Mouse (Mus musculus) midbrain, embryonic 14.5 days (tissue): ENCODE data around the gene 5730522E02Rik. TPM values are rescaled to one million over a fixed set of nuclear protein-coding genes. Genes with fewer than 3 reads are reported as not detected.

ENCODE experiments used
- ATAC-seq: fragments of 200-750 bp; cut with Nextera tagmentation; 2 replicates; pipeline ENCODE4 v1.8.0; 2017; ENCODE audit warnings: moderate number of reproducible peaks, moderate library complexity; ENCODE audit not compliant: low FRiP score, low TSS enrichment
- DNase-seq: peaks from one replicate; pipeline ENCODE4 v3.0.0-alpha.2; 2015
- H3K27ac ChIP-seq: fragments of 300-500 bp; sonication (generic); replicated peaks from 2 replicates; pipeline ENCODE4 v1.5.1; 2014; ENCODE audit warnings: mild to moderate bottlenecking, low read depth, low read length, moderate library complexity
- H3K27me3 ChIP-seq: fragments of 300-500 bp; sonication (generic); 2 replicates; pipeline ENCODE4 v1.6.1; 2014; ENCODE audit warnings: low read length, control low read depth, mixed read lengths; ENCODE audit not compliant: control insufficient read depth, insufficient read depth
- H3K36me3 ChIP-seq: fragments of 300-500 bp; sonication (generic); 2 replicates; pipeline ENCODE4 v1.6.1; 2014; ENCODE audit warnings: low read length, control low read depth; ENCODE audit not compliant: control insufficient read depth, insufficient read depth
- H3K4me1 ChIP-seq: fragments of 300-500 bp; sonication (generic); 2 replicates; pipeline ENCODE4 v1.6.1; 2014; ENCODE audit warnings: mild to moderate bottlenecking, antibody characterized with exemption, low read length, control low read depth; ENCODE audit not compliant: control insufficient read depth, insufficient read depth
- H3K4me2 ChIP-seq: fragments of 300-500 bp; sonication (generic); 2 replicates; pipeline ENCODE4 v1.6.1; 2014; ENCODE audit warnings: mild to moderate bottlenecking, low read length, moderate library complexity
- H3K4me3 ChIP-seq: fragments of 300-500 bp; sonication (generic); replicated peaks from 2 replicates; pipeline ENCODE4 v1.5.1; 2014; ENCODE audit warnings: low read depth, low read length
- H3K9ac ChIP-seq: fragments of 300-500 bp; sonication (generic); replicated peaks from 2 replicates; pipeline ENCODE4 v1.6.1; 2014; ENCODE audit warnings: mild to moderate bottlenecking, low read length, moderate library complexity
- H3K9me3 ChIP-seq: fragments of 300-500 bp; sonication (generic); 2 replicates; pipeline ENCODE4 v1.6.1; 2016; ENCODE audit warnings: low read length, control low read depth, mixed read lengths; ENCODE audit not compliant: control insufficient read depth
- WGBS: fragments of 180-500 bp; shearing (Covaris S2); extraction: QIAGEN DNeasy Blood & Tissue Kit; methylation state at CpG from one replicate; pipeline ENCODE4 v1.1.7; 2014; 5-methylcytosine and 5-hydroxymethylcytosine counted together
- polyA plus RNA-seq: library from polyadenylated mRNA; unstranded; fragments of >200 nt; fragmentation: Nextera tagmentation; extraction: Ambion mirVana; gene quantifications from 2 replicates; pipeline ENCODE4 v1.2.1, GENCODE M21; 2014

The 5730522E02Rik gene
- polyA plus RNA-seq, 1 experiment from 2014 or later, result 14.8 TPM

- Histone ChIP-seq H3K36me3 (no peaks in the 10 kb centered on the region), H3K4me1 (no peaks in the 10 kb centered on the region), H3K9ac (no peak overlapping the region), H3K9me3 (no peaks in the 10 kb centered on the region), H3K27me3 (no peaks in the 10 kb centered on the region), H3K27ac (no peak overlapping the region), H3K4me2 (no peak overlapping the region), H3K4me3 (no peak overlapping the region)
- ATAC-seq (no peak), DNase-seq (no peak)
- WGBS, result 94% methylated on average over 1 of the region's 1 CpGs
These were observed 530.7 kb downstream of the 5730522E02Rik start for GRCm38 (mm10) chr11:25679856-25680255.

- no peak for DNase-seq
- H3K27ac ChIP-seq, result no peak overlapping the region
- no peak overlapping the region for H3K4me2 ChIP-seq
- H3K36me3 ChIP-seq, result no peaks in the 10 kb centered on the region
- H3K4me3 ChIP-seq, result no peak overlapping the region
- WGBS, result 87% methylated on average over 3 of the region's 3 CpGs
- ATAC-seq, result no peak
- H3K9me3 ChIP-seq, result no peaks in the 10 kb centered on the region
- H3K4me1 ChIP-seq, result no peaks in the 10 kb centered on the region
- H3K9ac ChIP-seq, result no peak overlapping the region
- H3K27me3 ChIP-seq, result no peaks in the 10 kb centered on the region
These were observed 536.4 kb downstream of the 5730522E02Rik start for GRCm38 (mm10) chr11:25674194-25674593.

- Histone ChIP-seq H3K4me1 (no peaks in the 10 kb centered on the region), H3K9ac (no peak overlapping the region), H3K27me3 (no peaks in the 10 kb centered on the region), H3K4me2 (no peak overlapping the region), H3K27ac (no peak overlapping the region), H3K4me3 (no peak overlapping the region), H3K36me3 (no peaks in the 10 kb centered on the region), H3K9me3 (no peaks in the 10 kb centered on the region)
- no peak for DNase-seq
- WGBS, result 80% methylated on average over 4 of the region's 4 CpGs
- ATAC-seq, result no peak
These were observed 540.5 kb downstream of the 5730522E02Rik start for GRCm38 (mm10) chr11:25670018-25670417.

GRCm38 (mm10) chr11:25664562-25665104 is 545.9 kb downstream of the 5730522E02Rik start:
- Histone ChIP-seq H3K4me2 (no peak overlapping the region), H3K4me3 (no peak overlapping the region), H3K27ac (no peak overlapping the region), H3K4me1 (no peaks in the 10 kb centered on the region), H3K27me3 (no peaks in the 10 kb centered on the region), H3K9me3 (no peaks in the 10 kb centered on the region), H3K36me3 (no peaks in the 10 kb centered on the region), H3K9ac (no peak overlapping the region)
- ATAC-seq (no peak), DNase-seq (no peak)
- WGBS, result 24% methylated on average over 3 of the region's 3 CpGs

- Histone ChIP-seq H3K27me3 (no peaks in the 10 kb centered on the region), H3K36me3 (no peaks in the 10 kb centered on the region), H3K27ac (no peak overlapping the region), H3K4me2 (no peak overlapping the region), H3K9me3 (no peaks in the 10 kb centered on the region), H3K4me3 (no peak overlapping the region), H3K4me1 (no peaks in the 10 kb centered on the region), H3K9ac (no peak overlapping the region)
- ATAC-seq (no peak), DNase-seq (peak; percentile 19)
- 82% methylated on average over 5 of the region's 5 CpGs for WGBS
These were observed 564.3 kb downstream of the 5730522E02Rik start for GRCm38 (mm10) chr11:25646282-25646681.

GRCm38 (mm10) chr11:25644767-25645622 is 565.6 kb downstream of the 5730522E02Rik start:
- no peaks in the 10 kb centered on the region for H3K36me3 ChIP-seq
- H3K27ac ChIP-seq, result peak overlapping the region; percentile 50
- H3K9ac ChIP-seq, result no peak overlapping the region
- 0 out of 2 replicates have a peak overlapping the region, but pooled peaks have one; percentile 2 for H3K4me3 ChIP-seq
- ATAC-seq (no peak; the same call in 1 of the 2 replicates), DNase-seq (peak; percentile 69)
- H3K4me2 ChIP-seq, result peak overlapping the region; percentile 42
- H3K27me3 ChIP-seq, result no peaks in the 10 kb centered on the region
- no peaks in the 10 kb centered on the region for H3K4me1 ChIP-seq
- no peaks in the 10 kb centered on the region for H3K9me3 ChIP-seq
- WGBS, result 44% methylated on average over 22 of the region's 22 CpGs

GRCm38 (mm10) chr11:25606886-25607285 is 603.7 kb downstream of the 5730522E02Rik start:
- Histone ChIP-seq H3K27me3 (no peaks in the 10 kb centered on the region), H3K9ac (no peak overlapping the region), H3K27ac (no peak overlapping the region), H3K9me3 (no peaks in the 10 kb centered on the region), H3K36me3 (no peaks in the 10 kb centered on the region), H3K4me1 (no peaks in the 10 kb centered on the region), H3K4me2 (no peak overlapping the region), H3K4me3 (no peak overlapping the region)
- DNase-seq (no peak), ATAC-seq (no peak)
- 40% methylated on average over 2 of the region's 2 CpGs for WGBS

GRCm38 (mm10) chr11:25600030-25600429 is 610.5 kb downstream of the 5730522E02Rik start:
- no peaks in the 10 kb centered on the region for H3K36me3 ChIP-seq
- no peak overlapping the region for H3K4me3 ChIP-seq
- 76% methylated on average over 5 of the region's 5 CpGs for WGBS
- H3K4me2 ChIP-seq, result no peak overlapping the region
- ATAC-seq (no peak), DNase-seq (no peak)
- H3K27me3 ChIP-seq, result no peaks in the 10 kb centered on the region
- no peak overlapping the region for H3K9ac ChIP-seq
- no peak overlapping the region for H3K27ac ChIP-seq
- peaks cover 12% of the 10 kb centered on the region; the same call in 1 of the 2 replicates for H3K4me1 ChIP-seq
- H3K9me3 ChIP-seq, result no peaks in the 10 kb centered on the region

GRCm38 (mm10) chr11:25595303-25595702 is 615.3 kb downstream of the 5730522E02Rik start:
- no peaks in the 10 kb centered on the region for H3K36me3 ChIP-seq
- no peak overlapping the region for H3K9ac ChIP-seq
- H3K4me2 ChIP-seq, result no peak overlapping the region
- H3K4me3 ChIP-seq, result no peak overlapping the region
- peaks cover 17% of the 10 kb centered on the region; the same call in 1 of the 2 replicates for H3K4me1 ChIP-seq
- H3K9me3 ChIP-seq, result no peaks in the 10 kb centered on the region
- H3K27me3 ChIP-seq, result no peaks in the 10 kb centered on the region
- H3K27ac ChIP-seq, result no peak overlapping the region
- ATAC-seq (peak; percentile 73; the same call in 1 of the 2 replicates), DNase-seq (peak; percentile 70)
- WGBS, result 13% methylated on average over 6 of the region's 6 CpGs
